Mouse (Mus musculus): Measurements from ENCODE around the gene Txk.

DNA sequence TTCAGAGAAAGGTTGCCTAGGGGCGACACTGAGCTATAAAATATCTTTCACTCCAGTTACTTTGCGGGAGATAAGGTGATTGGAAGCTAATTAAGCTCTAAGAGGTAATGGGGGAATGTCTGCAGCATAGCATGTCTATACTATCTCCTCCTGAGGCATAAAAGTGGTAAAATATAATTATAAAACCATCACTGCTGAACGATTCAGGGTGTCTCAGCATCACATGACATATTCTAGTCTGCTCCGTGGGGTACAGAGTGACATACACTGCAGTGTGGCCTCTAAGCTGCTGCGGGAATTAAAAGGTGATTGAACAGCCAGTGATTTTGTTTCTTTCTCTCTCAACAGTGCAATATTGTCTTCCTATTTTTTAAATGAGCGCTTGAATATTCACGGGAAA is 86.1 kb downstream of the Txk start:
- TF ChIP-seq CTCF (IDR thresholded peaks at IDR 0.05; ENCODE audit: low read depth, low read length) (no peak), TAL1 (conservative IDR thresholded peaks at IDR 0.05; ENCODE audit: low read depth, low read length) (no peak)

Measured in G1E (cell line).